Mouse (Mus musculus) G1E-ER4 (cell line): ENCODE results near the gene Cd24a. TPM values are rescaled to one million over a fixed set of nuclear protein-coding genes. Genes with fewer than 3 reads are reported as not detected.

Experiments used
- GATA1 ChIP-seq: IDR thresholded peaks from one replicate; pipeline ENCODE4 v1.8.0; 2012; ENCODE audit warnings: low read length, inconsistent platforms
- polyA plus RNA-seq: library from polyadenylated mRNA; stranded (reverse); fragments of >175 nt; gene quantifications from 2 replicates; pipeline ENCODE4 v1.2.3, GENCODE M21; 2012

Cd24a gene
- polyA plus RNA-seq, 1 experiment, result 331 TPM

- no peak for TF ChIP-seq GATA1
Observed at GRCm38 (mm10) chr10:43578754-43579380, 783 bp downstream of the Cd24a start.

- no peak for TF ChIP-seq GATA1
Observed at GRCm38 (mm10) chr10:43579381-43580261, 1.5 kb downstream of the Cd24a start.

- TF ChIP-seq GATA1, result no peak
Observed at GRCm38 (mm10) chr10:43580649-43581078, 2.6 kb downstream of the Cd24a start.

GRCm38 (mm10) chr10:43581260-43581659 is 3.2 kb downstream of the Cd24a start:
- TF ChIP-seq GATA1, result no peak

DNA sequence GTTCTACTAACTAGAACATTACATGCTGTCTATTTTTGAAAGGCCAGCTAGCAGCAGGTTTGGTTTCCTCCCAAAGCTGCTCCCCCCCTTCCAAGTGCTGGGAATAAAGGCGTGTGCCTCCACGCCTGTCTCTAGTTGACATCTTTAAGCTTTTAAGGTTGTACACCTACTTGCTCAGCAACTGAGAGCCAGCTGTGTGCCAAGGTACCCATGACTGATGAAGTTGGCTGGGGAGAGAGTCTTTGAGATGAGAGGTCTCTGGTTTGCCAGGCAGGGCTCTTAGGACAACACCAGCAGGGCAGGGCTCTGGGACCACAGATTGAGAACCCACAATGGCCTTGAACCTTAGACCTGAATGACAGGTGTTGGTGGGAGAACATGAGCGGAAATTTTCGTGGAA is 6.5 kb downstream of the Cd24a start:
- TF ChIP-seq GATA1, result no peak

DNA sequence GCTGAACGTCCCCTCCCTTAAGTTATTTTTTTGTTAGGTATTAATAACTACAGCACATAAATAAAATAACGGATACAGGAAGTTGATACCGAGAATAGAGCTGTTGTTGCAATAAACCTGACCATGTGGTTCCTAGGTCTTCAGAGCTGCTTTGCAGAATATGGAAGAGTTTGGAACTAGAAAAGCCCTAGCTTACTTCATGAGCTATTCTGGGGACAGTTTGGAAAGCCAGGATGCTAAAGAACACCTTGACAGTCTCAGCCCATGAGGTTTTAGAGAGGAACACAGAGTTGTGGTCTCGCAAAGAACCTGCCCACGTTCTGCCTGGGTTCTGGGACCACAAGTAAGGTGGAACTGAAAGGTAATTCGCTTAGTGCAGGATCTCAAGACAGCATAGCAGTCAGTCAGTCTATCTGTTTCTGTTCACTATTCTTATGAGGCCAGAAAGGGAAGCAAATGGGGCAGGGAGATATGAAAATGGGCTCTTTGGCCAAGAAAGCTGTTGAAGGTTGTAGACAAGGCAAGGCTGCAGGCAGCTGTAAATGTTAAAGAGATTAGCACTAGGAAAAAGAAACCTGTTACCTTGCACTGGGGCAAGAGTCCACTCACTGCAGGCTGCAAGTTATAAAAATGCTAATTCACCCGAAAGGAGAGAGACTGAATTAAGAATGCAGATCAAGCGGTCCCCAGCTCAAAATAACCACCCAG is 10.5 kb downstream of the Cd24a start:
- no peak for TF ChIP-seq GATA1

DNA sequence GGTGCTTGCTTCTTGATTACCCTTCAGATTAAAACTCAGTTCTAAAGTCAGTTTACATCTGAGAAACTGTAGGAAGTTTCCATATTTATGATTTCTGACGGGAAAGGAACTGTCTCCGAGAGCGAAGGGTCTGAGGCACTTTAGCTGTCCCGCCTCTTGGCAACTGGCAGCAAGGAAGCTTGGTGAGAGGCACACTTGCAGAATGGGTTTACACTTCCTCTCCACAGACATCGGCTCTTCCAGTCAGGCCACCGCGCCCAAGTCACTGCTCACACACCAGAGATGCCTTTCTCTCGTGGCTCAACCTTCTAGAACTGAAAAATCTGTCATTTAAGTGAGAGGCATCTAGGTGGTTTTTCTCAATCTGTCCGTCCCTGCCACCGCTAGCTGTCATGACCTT is 13.4 kb downstream of the Cd24a start:
- no peak for TF ChIP-seq GATA1

GRCm38 (mm10) chr10:43593182-43593581 is 15.1 kb downstream of the Cd24a start:
- no peak for TF ChIP-seq GATA1

DNA sequence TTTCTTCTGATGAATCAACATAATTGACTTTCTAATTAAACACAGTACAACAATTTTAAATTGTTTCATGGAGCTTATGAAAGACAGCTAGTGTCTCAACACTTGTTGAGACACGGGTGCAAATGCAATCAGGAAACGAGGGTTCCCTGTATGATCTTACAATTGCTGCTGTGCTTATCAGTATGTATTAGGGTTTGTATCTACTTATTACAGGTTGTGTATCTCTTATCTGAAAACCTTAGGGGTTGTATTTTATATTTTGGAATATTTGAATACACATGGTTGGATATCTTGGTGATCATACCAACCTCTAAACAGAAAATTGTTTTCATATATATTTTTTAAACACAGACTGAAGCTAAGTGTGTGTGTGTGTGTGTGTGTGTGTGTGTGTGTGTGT is 16.1 kb downstream of the Cd24a start:
- TF ChIP-seq GATA1, result no peak

DNA sequence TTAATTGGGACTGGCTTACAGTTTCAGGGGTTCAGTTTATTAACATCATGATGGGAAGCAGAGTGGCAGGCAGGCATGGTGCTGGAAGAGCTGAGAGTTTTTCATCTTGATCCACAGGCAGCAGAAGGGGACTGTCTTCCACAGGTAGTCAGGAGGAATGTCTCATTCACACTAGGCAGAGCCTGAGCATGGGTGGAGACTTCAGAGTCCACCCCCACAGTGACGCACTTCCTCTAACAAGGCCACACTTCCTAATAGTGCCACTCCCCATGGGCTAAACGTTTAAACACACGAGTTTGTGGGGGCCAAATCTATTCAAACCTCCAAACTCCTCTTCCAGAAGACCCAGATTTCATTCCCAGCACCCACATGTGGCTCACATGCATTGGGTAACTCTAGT is 16.8 kb downstream of the Cd24a start:
- TF ChIP-seq GATA1, result no peak

- TF ChIP-seq GATA1, result no peak
Observed at GRCm38 (mm10) chr10:43598067-43598726, 20.1 kb downstream of the Cd24a start.

- TF ChIP-seq GATA1, result no peak
Observed at GRCm38 (mm10) chr10:43601039-43601438, 23.0 kb downstream of the Cd24a start.

- TF ChIP-seq GATA1, result no peak
Observed at GRCm38 (mm10) chr10:43601511-43602396, 23.7 kb downstream of the Cd24a start.

- no peak for TF ChIP-seq GATA1
Observed at GRCm38 (mm10) chr10:43603975-43604686, 26.0 kb downstream of the Cd24a start.
